Mouse (Mus musculus) ES-E14 (cell line): Measurements from ENCODE around the gene Clstn1. TPM values are rescaled to one million over a fixed set of nuclear protein-coding genes. Genes with fewer than 3 reads are reported as not detected.

Source experiments
- DNase-seq: peaks from one replicate; pipeline ENCODE4 v3.0.0-alpha.2; 2013; ENCODE audit warnings: low read depth, low spot score
- H3K27ac ChIP-seq: 2 replicates; pipeline ENCODE4 v1.5.1; 2012; ENCODE audit warnings: low read depth, mild to moderate bottlenecking, low read length, moderate library complexity, mixed read lengths; ENCODE audit not compliant: poor library complexity, insufficient read depth, severe bottlenecking
- H3K36me3 ChIP-seq: 2 replicates; pipeline ENCODE4 v1.6.1; 2012; ENCODE audit warnings: mild to moderate bottlenecking, low read length, moderate library complexity, mixed read lengths; ENCODE audit not compliant: control insufficient read depth, poor library complexity, insufficient read depth, severe bottlenecking
- H3K4me1 ChIP-seq, 2 experiments: fragments of 150-350 bp in 1 of 2; sonication (generic) in 1 of 2; 2 replicates each; pipeline ENCODE4 v1.6.1; 2012; ENCODE audit warnings: low read length in 2 of 2, mild to moderate bottlenecking in 1 of 2, mixed read lengths in 1 of 2; ENCODE audit not compliant: control insufficient read depth in 2 of 2, insufficient read depth in 2 of 2, poor library complexity in 1 of 2
- H3K4me3 ChIP-seq, 2 experiments: fragments of 150-350 bp in 1 of 2; sonication (generic) in 1 of 2; 2 replicates each; pipeline ENCODE4 v1.5.1; 2012; ENCODE audit warnings: low read length in 2 of 2, low read depth in 1 of 2, mild to moderate bottlenecking in 1 of 2, mixed read lengths in 1 of 2; ENCODE audit not compliant: insufficient read depth in 1 of 2, poor library complexity in 1 of 2, severe bottlenecking in 1 of 2
- H3K9ac ChIP-seq: 2 replicates; pipeline ENCODE4 v1.6.1; 2012; ENCODE audit warnings: low read depth, mild to moderate bottlenecking, low read length, mixed read lengths; ENCODE audit not compliant: poor library complexity, insufficient read depth, severe bottlenecking
- H3K9me3 ChIP-seq: fragments of 150-350 bp; sonication (generic); 2 replicates; pipeline ENCODE4 v1.6.1; 2012; ENCODE audit warnings: low read depth, mild to moderate bottlenecking, low read length; ENCODE audit not compliant: control insufficient read depth, insufficient read depth
- CHD2 ChIP-seq: IDR thresholded peaks from 2 replicates; pipeline ENCODE4 v1.6.1; 2014; ENCODE audit warnings: mild to moderate bottlenecking, low read depth, low read length, inconsistent platforms
- HCFC1 ChIP-seq: IDR thresholded peaks from 2 replicates; pipeline ENCODE4 v1.6.1; 2012; ENCODE audit warnings: low read length, inconsistent platforms, borderline replicate concordance; ENCODE audit not compliant: insufficient read depth
- MAFK ChIP-seq: IDR thresholded peaks from 2 replicates; pipeline ENCODE4 v1.6.1; 2014; ENCODE audit warnings: mild to moderate bottlenecking, low read depth, low read length, inconsistent platforms; ENCODE audit not compliant: insufficient read depth
- ZC3H11A ChIP-seq: IDR thresholded peaks from 2 replicates; pipeline ENCODE4 v1.6.1; 2012; ENCODE audit warnings: low read depth, mild to moderate bottlenecking, inconsistent platforms, low read length, borderline replicate concordance
- ZNF384 ChIP-seq: IDR thresholded peaks from 2 replicates; pipeline ENCODE4 v1.6.1; 2012; ENCODE audit warnings: low read depth, low read length, inconsistent platforms
- in situ Hi-C, 2 experiments: fragments of 600-800 bp; cut with MboI; formaldehyde crosslinking; loops; one replicate each; pipeline ENCODE4 v1.15.1; 2025; ENCODE audit warnings: low sequenced_read_pairs in 2 of 2, inconsistent platforms in 1 of 2; ENCODE audit not compliant: unreplicated experiment in 2 of 2
- total RNA-seq: library from RNA; depleted of rRNA; stranded (reverse); fragments of 300-350 nt; gene quantifications from 2 replicates; pipeline ENCODE4 v1.2.3, GENCODE M21; 2012

Gene Clstn1
- total RNA-seq, 1 experiment = 115 TPM

DNA sequence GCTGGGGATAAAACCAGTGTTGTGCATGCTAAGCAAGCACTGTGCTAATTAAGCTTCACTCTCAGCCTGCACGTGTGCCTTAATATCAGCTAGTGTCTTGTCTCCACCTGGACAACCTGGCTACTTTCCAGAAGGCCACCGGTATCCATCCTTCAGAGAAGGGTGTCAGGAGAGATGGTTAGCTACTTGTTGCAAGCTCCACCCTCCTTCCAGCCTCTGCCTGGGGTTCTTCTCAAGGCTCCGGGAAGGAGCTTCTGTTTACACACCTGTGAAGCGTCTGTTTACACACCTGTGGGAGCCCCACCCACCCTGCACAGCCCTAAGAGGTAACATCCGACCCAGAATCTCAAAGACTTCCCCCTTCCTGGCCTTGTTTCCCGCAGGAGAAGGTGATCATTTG lies 17.6 kb upstream of the Clstn1 start:
- H3K36me3 ChIP-seq = no peaks in the 10 kb centered on the region
- H3K9me3 ChIP-seq = no peaks in the 10 kb centered on the region
- H3K9ac ChIP-seq = no peak overlapping the region
- in situ Hi-C loops = no loop called here
- no peak for DNase-seq
- TF ChIP-seq CHD2 = no peak
- TF ChIP-seq ZNF384 = no peak
- TF ChIP-seq HCFC1 = no peak
- no peak for TF ChIP-seq ZC3H11A
- no peak for TF ChIP-seq MAFK
- H3K4me3 ChIP-seq = no peak overlapping the region
- no peak overlapping the region for H3K27ac ChIP-seq
- H3K4me1 ChIP-seq = peaks cover 1 to 17% of the 10 kb centered on the region in 2 experiments; a peak in 2 of 4 replicates

DNA sequence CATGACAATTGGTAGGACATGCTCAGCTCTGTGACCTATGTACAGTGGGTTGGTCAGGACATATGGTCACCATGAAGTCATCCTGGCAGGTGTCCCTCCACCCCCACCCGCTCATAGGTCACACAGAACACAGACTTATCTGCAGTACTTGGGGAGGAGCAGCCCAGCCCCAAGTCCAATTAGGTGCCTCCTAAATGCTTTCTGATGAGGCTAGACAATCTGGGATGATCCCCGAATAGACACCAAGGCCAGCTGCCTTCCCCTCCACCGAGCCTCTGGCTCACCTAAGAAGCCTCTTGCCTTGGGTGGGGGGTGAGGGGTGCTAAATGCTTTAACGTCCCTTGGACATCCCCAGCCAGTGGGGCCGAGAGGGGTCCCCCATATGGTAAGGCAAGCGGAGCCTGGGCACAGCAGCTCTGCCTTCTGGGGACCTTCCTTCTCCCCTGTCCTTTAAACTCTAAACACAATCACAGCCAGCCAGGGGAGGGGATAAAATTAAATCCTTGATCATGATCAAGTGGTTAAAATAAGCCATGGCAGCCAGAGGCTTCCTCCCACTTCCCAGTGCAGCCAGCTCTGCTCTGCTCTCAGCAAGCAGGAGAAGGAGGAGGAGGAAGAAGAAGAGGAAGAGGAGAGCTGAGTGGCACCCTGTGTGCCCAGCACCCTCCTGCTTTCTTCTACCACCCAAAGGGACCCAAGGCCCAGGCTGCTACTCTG lies 16.3 kb upstream of the Clstn1 start:
- H3K36me3 ChIP-seq = no peaks in the 10 kb centered on the region
- TF ChIP-seq ZNF384 (no peak), HCFC1 (no peak), ZC3H11A (no peak), CHD2 (no peak), MAFK (no peak)
- no peak overlapping the region for H3K27ac ChIP-seq
- H3K9me3 ChIP-seq = no peaks in the 10 kb centered on the region
- H3K4me3 ChIP-seq = no peak overlapping the region
- H3K9ac ChIP-seq = no peak overlapping the region
- in situ Hi-C loops = no loop called here
- no peak for DNase-seq
- peaks cover 1 to 18% of the 10 kb centered on the region in 2 experiments; a peak in 2 of 4 replicates for H3K4me1 ChIP-seq

DNA sequence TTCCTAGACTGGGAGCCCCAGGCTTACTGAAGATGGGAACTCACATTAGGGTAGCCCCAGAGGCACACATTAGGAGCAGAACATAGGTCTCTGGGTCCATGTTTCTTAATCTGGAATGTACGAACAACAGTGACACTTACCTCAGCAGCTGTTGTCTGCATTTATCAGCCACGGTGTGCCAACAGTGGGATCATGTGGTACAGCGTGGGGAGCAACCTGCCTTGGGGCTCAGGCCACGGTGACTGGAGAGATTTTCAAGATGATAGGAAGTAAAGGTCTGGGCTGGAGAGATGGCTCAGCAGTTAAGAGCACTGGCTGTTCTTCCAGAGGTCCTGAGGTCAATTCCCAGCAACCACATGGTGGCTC lies 15.8 kb upstream of the Clstn1 start:
- in situ Hi-C loops = no loop called here
- Histone ChIP-seq H3K4me1 (peaks cover 1 to 20% of the 10 kb centered on the region in 2 experiments; a peak in 2 of 4 replicates), H3K9me3 (no peaks in the 10 kb centered on the region), H3K4me3 (no peak overlapping the region), H3K27ac (no peak overlapping the region), H3K36me3 (no peaks in the 10 kb centered on the region), H3K9ac (no peak overlapping the region)
- TF ChIP-seq ZNF384 (no peak), ZC3H11A (no peak), CHD2 (no peak), MAFK (no peak), HCFC1 (no peak)
- no peak for DNase-seq

DNA sequence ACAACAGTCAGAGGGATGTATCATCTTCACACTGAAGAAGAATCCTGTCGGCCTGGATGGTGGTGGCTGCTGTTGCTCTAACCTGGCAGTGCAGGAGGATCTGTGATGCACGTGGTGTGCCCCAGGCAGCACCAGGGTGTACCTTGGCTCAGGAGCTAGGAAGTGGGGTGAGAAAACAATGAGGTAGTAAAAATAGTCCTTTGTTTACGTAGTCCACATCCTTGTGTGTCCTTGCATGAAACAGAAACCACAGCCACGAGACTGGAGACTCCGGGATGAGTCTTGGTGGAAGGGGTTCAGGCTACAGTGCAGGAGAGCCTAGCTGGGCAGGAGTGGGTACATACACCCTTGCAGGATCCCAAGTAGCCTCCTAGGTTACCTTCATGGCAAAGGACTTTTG lies 15.1 kb upstream of the Clstn1 start:
- Histone ChIP-seq H3K9me3 (no peaks in the 10 kb centered on the region), H3K36me3 (no peaks in the 10 kb centered on the region), H3K9ac (no peak overlapping the region), H3K27ac (no peak overlapping the region), H3K4me3 (no peak overlapping the region), H3K4me1 (peaks cover 1 to 20% of the 10 kb centered on the region in 2 experiments; a peak in 2 of 4 replicates)
- TF ChIP-seq ZNF384 (no peak), ZC3H11A (no peak), CHD2 (no peak)
- no peak for DNase-seq
- in situ Hi-C loops = no loop called here

DNA sequence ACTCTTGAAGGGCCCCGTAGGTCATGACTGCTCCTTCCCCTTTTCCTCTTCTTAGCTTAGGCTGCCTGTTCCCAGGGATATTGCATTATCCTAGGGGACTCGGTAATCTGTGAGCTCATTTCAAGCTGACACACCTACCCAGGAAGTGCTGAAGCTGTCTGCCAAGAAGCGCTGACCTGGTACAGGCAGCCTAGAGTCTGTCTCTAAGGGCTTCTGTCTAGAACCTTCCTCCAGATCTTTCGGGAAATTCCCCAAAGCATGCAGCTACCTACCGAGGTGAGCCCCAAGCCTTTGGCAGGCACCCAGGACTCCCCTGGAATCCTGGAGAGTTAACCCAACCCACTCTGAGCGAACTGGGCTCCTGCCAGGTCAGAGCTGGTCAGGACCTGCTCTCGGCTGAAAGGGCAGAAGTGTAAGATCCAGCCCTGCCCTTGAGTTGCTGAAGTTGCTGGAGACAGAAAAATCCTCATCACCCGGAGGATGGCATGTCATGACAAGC lies 14.6 kb upstream of the Clstn1 start:
- no peak overlapping the region for H3K27ac ChIP-seq
- H3K36me3 ChIP-seq = no peaks in the 10 kb centered on the region
- no peak overlapping the region for H3K4me3 ChIP-seq
- TF ChIP-seq ZC3H11A = no peak
- no peak for TF ChIP-seq MAFK
- no peak for TF ChIP-seq ZNF384
- TF ChIP-seq CHD2 = no peak
- TF ChIP-seq HCFC1 = no peak
- no peaks in the 10 kb centered on the region for H3K9me3 ChIP-seq
- H3K9ac ChIP-seq = no peak overlapping the region
- peaks cover 1 to 20% of the 10 kb centered on the region in 2 experiments; a peak in 2 of 4 replicates for H3K4me1 ChIP-seq
- DNase-seq = no peak
- in situ Hi-C loops = no loop called here
